Mouse (Mus musculus) hindbrain, embryonic 16.5 days (tissue): ENCODE data around the gene Ifit1bl2. TPM values are rescaled to one million over a fixed set of nuclear protein-coding genes. Genes with fewer than 3 reads are reported as not detected.
A peak's percentile ranks its signal among the peaks of the same experiment; 100 is the strongest.
"Not testable (repeated sequence)": the region's sequence is repeated elsewhere in the genome, so short reads cannot be mapped to it uniquely, and the experiment has no call there.

Experiments used
- ATAC-seq: fragments of 200-750 bp; cut with Nextera tagmentation; 2 replicates; pipeline ENCODE4 v1.8.0; 2017; ENCODE audit warnings: moderate TSS enrichment, moderate library complexity
- H3K27ac ChIP-seq: fragments of 300-500 bp; sonication (generic); 2 replicates; pipeline ENCODE4 v1.5.1; 2014; ENCODE audit warnings: low read depth, mild to moderate bottlenecking, control low read depth, low read length, moderate library complexity
- H3K27me3 ChIP-seq: fragments of 300-500 bp; sonication (generic); replicated peaks from 2 replicates; pipeline ENCODE4 v1.6.1; 2014; ENCODE audit warnings: low read length; ENCODE audit not compliant: control insufficient read depth, insufficient read depth
- H3K36me3 ChIP-seq: fragments of 300-500 bp; sonication (generic); 2 replicates; pipeline ENCODE4 v1.6.1; 2014; ENCODE audit warnings: mild to moderate bottlenecking, low read length, moderate library complexity, mixed read lengths; ENCODE audit not compliant: control insufficient read depth, insufficient read depth
- H3K4me1 ChIP-seq: fragments of 300-500 bp; sonication (generic); 2 replicates; pipeline ENCODE4 v1.6.1; 2014; ENCODE audit warnings: low read depth, low read length; ENCODE audit not compliant: control insufficient read depth, insufficient read depth
- H3K4me2 ChIP-seq: fragments of 300-500 bp; sonication (generic); 2 replicates; pipeline ENCODE4 v1.6.1; 2014; ENCODE audit warnings: mild to moderate bottlenecking, low read length, control low read depth, moderate library complexity
- H3K4me3 ChIP-seq: fragments of 300-500 bp; sonication (generic); 2 replicates; pipeline ENCODE4 v1.5.1; 2014; ENCODE audit warnings: mild to moderate bottlenecking, low read length, control low read depth, moderate library complexity
- H3K9ac ChIP-seq: fragments of 300-500 bp; sonication (generic); 2 replicates; pipeline ENCODE4 v1.6.1; 2014; ENCODE audit warnings: low read depth, mild to moderate bottlenecking, control low read depth, low read length, moderate library complexity
- H3K9me3 ChIP-seq: fragments of 300-500 bp; sonication (generic); 2 replicates; pipeline ENCODE4 v1.6.1; 2014; ENCODE audit warnings: mild to moderate bottlenecking, low read length, moderate library complexity; ENCODE audit not compliant: control insufficient read depth
- WGBS: fragments of 180-500 bp; shearing (Covaris S2); extraction: QIAGEN DNeasy Blood & Tissue Kit; methylation state at CpG from one replicate; pipeline ENCODE4 v1.1.7; 2014; 5-methylcytosine and 5-hydroxymethylcytosine counted together
- polyA plus RNA-seq: library from polyadenylated mRNA; unstranded; fragments of >200 nt; fragmentation: Nextera tagmentation; extraction: Ambion mirVana; gene quantifications from 2 replicates; pipeline ENCODE4 v1.2.1, GENCODE M21; 2015

Gene Ifit1bl2
- polyA plus RNA-seq, 1 experiment from 2014 or later, result 0.54 TPM

DNA sequence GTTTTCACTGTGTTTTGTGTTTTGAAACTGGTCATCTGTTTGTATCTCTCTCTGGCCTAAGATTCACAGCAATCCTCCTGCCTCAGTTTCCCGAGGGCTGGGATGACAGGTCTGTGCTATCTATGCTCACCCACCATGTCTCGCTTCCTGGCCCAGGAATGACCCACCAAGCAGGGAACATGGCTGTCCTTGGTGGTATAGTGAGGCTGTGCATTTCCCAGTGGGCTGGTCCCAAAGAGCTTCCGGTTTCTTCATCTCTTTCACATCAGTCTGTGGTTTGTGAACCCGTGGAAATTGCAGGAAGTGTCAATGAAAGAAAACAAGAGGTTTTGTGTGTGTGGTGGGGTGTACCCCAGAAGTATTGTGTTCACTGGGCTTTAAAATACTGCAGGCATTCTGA is 15.9 kb downstream of the Ifit1bl2 start:
- Histone ChIP-seq H3K4me2 (no peak overlapping the region), H3K4me1 (no peaks in the 10 kb centered on the region), H3K27ac (no peak overlapping the region), H3K9ac (no peak overlapping the region), H3K9me3 (no peaks in the 10 kb centered on the region), H3K27me3 (no peaks in the 10 kb centered on the region), H3K36me3 (no peaks in the 10 kb centered on the region), H3K4me3 (no peak overlapping the region)
- no peak for ATAC-seq
- WGBS, result 82% methylated on average over 4 of the region's 4 CpGs

DNA sequence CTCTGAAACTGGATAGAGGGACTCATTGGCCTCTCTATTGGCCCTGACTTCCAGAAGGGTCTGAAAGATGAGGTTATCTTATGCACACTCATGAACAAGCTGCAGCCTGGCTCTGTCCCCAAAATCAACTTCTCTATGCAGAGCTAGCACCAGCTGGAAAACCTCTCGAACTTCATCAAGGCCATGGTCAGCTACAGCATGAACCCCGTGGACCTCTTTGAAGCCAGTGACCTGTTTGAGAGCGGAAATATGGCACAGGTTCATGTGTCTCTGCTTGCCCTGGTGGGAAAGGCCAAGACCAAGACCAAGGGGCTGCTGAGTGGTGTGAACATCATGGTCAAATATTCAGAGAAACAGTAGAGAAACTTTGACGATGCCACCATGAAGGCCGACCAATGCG is 16.8 kb downstream of the Ifit1bl2 start:
- Histone ChIP-seq H3K9ac (no peak overlapping the region), H3K27ac (no peak overlapping the region), H3K4me1 (no peaks in the 10 kb centered on the region), H3K9me3 (no peaks in the 10 kb centered on the region), H3K36me3 (no peaks in the 10 kb centered on the region), H3K27me3 (no peaks in the 10 kb centered on the region), H3K4me2 (no peak overlapping the region), H3K4me3 (no peak overlapping the region)
- no peak for ATAC-seq
- WGBS, result 94% methylated on average over 6 of the region's 6 CpGs

DNA sequence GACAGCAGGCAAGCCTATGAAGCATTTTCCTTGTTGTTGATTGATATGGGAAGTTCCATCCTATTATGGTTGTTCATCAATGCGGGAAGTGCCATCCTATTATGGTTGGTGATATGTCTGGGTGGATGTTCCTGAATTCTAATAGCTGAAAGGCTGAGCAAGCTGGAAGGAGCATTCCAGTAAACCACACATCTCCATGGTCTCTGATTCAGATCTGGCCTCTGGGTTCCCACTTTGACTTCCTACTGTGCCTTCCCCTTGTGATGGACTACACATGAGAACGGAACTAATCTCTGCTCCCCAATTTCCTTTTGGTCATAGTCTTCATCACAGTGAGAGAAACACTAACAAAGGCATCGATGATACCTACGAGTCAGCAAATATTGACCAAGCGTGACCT is 19.7 kb downstream of the Ifit1bl2 start:
- Histone ChIP-seq H3K4me2 (no peak overlapping the region), H3K9ac (no peak overlapping the region), H3K27ac (no peak overlapping the region), H3K4me3 (no peak overlapping the region), H3K9me3 (no peaks in the 10 kb centered on the region), H3K36me3 (no peaks in the 10 kb centered on the region), H3K4me1 (no peaks in the 10 kb centered on the region), H3K27me3 (no peaks in the 10 kb centered on the region)
- no peak for ATAC-seq
- 91% methylated on average over 5 of the region's 5 CpGs for WGBS

DNA sequence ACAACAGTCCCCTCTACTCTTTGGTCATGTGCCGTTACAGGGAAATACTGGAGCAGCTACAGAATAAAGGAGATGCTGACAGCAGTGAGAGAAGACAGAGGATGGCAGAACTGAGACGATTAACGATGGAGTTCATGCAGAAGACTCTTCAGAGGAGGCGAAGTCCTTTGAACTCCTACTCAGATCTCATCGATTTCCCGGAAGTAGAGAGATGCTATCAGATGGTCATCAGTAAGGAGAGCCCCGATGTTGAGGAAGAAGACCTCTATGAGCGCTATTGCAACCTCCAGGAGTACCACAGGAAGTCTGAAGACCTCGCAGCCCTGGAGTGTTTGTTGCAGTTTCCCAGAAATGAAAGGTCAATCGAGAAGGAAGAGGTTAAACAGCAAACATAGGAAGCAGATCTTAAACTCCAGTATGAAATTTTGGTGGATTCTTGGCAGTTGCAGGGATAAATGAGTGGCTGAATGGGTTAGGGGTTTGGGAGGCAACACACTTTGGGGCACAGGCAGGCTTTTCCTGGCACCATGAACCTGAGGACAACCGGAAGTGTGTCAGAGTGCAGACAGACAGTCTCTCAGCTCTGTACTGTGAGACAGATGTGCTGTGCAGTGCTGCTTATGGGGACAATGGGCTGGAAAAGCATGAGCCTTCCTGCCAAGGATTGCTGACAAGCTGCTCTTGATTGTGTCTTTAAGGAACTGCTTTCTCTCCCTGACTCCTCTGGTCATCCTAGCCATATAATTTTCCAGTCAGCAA is 28.1 kb downstream of the Ifit1bl2 start:
- not testable (repeated sequence) for ATAC-seq, H3K4me2 ChIP-seq, H3K36me3 ChIP-seq, H3K9me3 ChIP-seq, H3K4me3 ChIP-seq, H3K9ac ChIP-seq, H3K27me3 ChIP-seq, H3K4me1 ChIP-seq, H3K27ac ChIP-seq
- 83% methylated on average over 3 of the region's 11 CpGs for WGBS

DNA sequence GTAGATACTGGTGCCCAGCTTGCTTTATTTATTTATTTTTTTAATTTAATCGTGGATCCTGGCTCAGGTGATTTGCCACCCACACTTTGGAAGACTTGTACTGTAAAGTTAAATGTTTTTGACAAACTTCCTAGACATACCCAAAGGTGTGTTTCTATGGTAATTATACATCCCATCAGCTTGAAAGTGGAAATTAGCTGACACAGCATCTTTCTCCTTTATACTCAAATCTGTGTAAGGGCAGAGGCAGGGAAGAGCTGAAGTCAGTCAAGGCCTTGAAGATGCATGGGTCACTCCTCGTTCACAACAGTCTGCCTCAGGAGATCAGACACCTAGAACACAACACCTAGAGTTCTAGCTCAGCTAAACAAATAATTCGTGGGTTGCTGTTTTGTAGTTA is 30.4 kb downstream of the Ifit1bl2 start:
- H3K9ac ChIP-seq, result not testable (repeated sequence)

DNA sequence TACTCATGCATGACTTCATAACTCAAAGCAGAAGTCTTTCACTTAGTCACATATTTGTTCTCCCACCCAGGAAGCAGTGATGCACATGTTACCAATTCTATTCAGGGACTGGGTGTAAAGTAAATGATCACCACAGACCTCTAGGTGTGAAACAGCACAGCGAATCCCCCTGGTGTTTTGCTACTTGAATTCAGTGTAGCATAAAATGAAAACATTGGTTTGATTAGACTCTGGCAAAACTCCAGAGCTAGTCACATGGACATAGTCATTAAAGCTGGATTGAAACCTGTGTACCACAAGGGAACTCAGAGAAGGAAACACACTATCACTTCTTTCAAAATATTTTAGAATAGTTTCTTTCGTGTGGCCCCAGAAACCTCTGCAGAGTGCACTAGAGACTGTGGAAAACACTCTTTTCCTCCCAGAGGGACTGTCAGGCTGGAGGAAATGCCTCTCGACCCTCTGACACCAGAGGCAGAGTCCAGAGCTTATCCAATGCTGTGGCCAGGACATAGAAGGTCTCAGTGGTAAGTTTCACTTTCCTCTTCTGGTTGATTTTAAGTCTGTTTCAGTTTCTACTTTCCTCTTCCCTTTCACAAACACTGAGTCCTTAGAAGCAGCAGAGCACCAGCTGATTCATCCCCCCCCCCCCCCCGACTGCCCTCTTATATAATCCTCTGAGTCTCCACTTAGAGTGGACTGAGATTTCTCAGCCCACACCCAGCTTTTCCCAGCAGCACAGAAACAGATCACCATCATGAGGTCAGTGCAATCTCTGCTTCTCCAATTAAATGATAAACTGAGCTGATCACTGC is 33.1 kb downstream of the Ifit1bl2 start, which contains the start of gene Ifit3b:
Gene Ifit3b, plus strand, starts transcription at position 734 of the 815 bp plus-strand sequence.
- not testable (repeated sequence) for H3K4me2 ChIP-seq, H3K9me3 ChIP-seq, H3K27me3 ChIP-seq, H3K36me3 ChIP-seq, H3K27ac ChIP-seq, H3K4me1 ChIP-seq, H3K9ac ChIP-seq, H3K4me3 ChIP-seq
- peak; percentile 84 for ATAC-seq
- WGBS, result 55% methylated on average over 4 of the region's 4 CpGs

More for the DNA sequence above, 30.4 kb downstream of the Ifit1bl2 start:
- H3K27me3 ChIP-seq, H3K4me1 ChIP-seq, H3K36me3 ChIP-seq, H3K4me2 ChIP-seq, ATAC-seq, H3K4me3 ChIP-seq, H3K27ac ChIP-seq, H3K9me3 ChIP-seq: not testable (repeated sequence)
- 76% methylated on average over 3 of the region's 3 CpGs for whole genome bisulfite sequencing

DNA sequence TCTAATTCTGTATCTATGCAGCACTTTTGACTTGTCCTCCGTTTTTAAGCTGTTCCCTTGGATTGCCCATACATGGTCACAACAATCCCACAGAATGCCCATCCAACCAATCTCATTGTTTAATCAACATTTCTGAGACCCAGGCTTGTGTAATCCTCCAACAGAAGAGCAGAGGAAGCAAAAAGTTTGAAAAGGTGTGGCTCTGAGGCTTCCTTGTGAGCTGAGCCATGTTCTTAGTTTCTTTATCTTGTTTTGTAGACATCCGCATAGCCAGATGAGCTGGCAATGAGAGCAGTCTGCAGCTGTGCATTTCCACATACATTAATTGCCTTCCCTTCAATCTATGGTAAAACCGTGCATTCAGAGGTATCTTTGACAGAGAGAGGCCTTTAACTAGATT is 35.1 kb downstream of the Ifit1bl2 start:
- Histone ChIP-seq H3K4me1 (no peaks in the 10 kb centered on the region), H3K36me3 (no peaks in the 10 kb centered on the region), H3K9ac (no peak overlapping the region), H3K4me3 (no peak overlapping the region), H3K27me3 (no peaks in the 10 kb centered on the region), H3K9me3 (no peaks in the 10 kb centered on the region), H3K27ac (no peak overlapping the region), H3K4me2 (no peak overlapping the region)
- no peak for ATAC-seq
- WGBS, result 95% methylated on average over 3 of the region's 3 CpGs

DNA sequence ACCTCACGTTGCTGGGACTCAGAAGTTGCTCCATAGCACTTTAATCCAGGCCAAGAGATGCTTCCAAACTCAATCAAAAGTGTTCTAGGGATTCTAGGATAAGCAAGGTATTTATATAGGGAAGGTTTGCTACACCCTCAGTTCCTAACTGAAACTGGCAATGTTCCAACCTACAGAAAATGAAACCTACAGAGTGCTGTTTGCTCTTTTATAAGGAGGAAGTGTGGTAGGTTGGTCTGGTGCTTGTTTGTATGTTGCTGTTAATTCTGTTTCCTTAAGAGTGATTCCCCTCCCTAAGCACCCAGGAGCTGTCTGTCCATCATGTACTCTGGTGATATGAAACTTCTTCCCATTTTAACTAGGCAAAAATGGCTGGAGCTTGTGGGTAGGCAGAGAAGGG is 38.7 kb downstream of the Ifit1bl2 start, which contains the start of gene Ifit1bl1:
Gene Ifit1bl1, minus strand, starts transcription at position 69 of the 400 bp plus-strand sequence.
- ATAC-seq, H3K4me1 ChIP-seq, H3K36me3 ChIP-seq, H3K27me3 ChIP-seq, H3K4me3 ChIP-seq, H3K27ac ChIP-seq, H3K9ac ChIP-seq, H3K4me2 ChIP-seq, H3K9me3 ChIP-seq: not testable (repeated sequence)
- whole genome bisulfite sequencing, result 51% methylated on average over 1 of the region's 1 CpGs

DNA sequence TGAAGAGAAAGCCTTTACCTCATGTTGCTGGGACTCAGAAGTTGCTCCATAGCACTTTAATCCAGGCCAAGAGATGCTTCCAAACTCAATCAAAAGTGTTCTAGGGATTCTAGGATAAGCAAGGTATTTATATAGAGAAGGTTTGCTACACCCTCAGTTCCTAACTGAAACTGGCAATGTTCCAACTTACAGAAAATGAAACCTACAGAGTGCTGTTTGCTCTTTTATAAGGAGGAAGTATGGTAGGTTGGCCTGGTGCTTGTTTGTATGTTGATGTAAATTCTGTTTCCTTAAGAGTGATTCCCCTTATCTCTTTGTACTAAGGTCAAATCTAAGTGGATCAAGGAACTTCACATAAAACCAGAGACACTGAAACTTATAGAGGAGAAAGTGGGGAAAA is 41.3 kb downstream of the Ifit1bl2 start:
- not testable (repeated sequence) for H3K9ac ChIP-seq, H3K36me3 ChIP-seq, H3K27me3 ChIP-seq, ATAC-seq, H3K4me3 ChIP-seq, H3K4me1 ChIP-seq, H3K27ac ChIP-seq, H3K4me2 ChIP-seq, H3K9me3 ChIP-seq
